Mouse (Mus musculus): ENCODE results near the gene 1700006A11Rik. TPM values are rescaled to one million over a fixed set of nuclear protein-coding genes. Genes with fewer than 3 reads are reported as not detected.
A peak's percentile ranks its signal among the peaks of the same experiment; 100 is the strongest.
"Not testable (repeated sequence)": the region's sequence is repeated elsewhere in the genome, so short reads cannot be mapped to it uniquely, and the experiment has no call there.

The 1700006A11Rik gene
- not detected in 2 replicates for total RNA-seq (2021)
- long read RNA-seq = 0 reads

DNA sequence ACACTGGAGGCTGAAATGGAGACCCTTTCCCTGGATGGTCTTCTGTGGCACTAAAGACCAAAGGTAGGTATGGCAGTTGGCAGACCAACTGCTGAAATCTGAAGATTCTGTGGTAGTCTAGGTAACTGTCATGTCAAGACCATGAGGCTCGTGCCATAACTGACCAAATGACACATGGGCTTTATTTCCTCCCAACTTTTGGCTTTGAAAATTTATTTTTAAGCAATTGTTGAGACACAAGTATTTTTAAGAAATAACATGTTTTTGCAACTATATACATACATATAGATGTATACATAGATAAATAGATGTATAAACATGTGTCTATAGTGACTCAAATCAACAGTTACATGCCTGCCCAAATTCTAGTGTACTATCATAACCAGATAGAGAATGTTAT is at the start of gene 1700006A11Rik:
1700006A11Rik (minus strand) TSS at position 101 of the 400 bp plus-strand sequence.
- DNase-seq = no peak

DNA sequence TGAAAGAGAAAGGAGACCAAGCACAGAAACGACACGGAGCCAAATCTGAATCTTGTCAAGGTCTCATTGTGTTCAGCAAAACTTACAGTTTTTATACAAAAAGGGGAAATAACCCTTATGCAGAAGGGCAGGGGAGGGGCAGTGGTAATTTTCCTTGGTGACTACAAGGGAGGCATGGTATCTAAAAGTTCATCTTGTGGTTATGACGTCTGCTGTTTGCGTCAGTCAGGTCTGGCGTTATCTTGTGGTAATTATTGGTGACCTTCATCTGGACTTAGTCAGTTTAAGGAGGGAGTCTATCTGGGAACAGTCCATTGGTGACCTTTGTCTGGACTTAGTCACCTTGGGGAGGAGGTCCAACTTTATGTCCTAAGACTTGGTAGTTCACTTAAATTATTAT is 48.5 kb upstream of the 1700006A11Rik start:
- peak; percentile 3 for DNase-seq

DNA sequence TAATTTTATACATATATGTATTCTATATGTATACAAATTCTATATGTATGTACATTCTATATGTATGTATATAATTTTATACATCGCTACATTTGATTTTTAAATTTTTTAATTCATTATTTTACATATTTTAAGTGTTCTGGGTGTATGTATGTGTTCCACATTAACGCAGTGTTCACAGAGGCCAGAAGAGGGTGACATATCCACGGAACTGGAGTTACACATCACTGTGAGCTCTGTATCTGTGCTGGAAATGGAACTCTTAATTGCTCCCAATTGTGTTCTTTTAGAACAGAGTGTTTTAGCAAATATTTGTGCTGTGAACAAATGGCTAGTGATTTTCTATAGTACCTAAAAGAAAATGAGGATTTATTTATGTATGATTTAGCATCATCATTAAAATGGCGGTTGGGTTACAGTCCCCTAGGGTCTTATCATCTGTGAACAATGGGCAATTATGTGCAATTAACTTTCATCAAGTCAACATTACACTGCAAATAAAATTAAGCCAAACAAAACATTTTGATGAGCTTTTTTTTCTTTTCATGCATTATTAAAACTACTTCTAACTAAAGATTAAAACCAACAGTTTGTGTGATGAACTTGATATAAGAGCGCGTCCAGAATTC is 40.4 kb upstream of the 1700006A11Rik start:
- DNase-seq = no peak

DNA sequence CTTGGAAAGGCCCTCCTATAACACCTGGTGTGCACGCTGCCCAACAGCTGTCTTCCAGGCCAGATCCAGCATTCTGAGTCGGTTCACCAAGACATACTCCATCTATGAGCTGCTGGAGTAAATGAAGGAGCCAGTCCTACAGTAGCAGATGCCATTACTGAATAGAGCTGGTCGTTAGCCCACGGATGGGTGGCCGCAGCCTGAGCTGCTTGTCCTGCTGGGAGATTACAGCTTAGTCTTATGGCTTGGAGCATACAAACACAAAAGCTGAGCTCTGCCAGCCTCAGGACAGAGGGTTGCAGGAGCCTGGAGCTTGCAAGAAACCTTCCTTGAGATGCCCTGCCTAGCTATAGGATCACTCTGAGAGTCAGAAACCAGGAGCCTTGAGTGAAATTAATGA is 33.6 kb downstream of the 1700006A11Rik start:
- no peak for DNase-seq

DNA sequence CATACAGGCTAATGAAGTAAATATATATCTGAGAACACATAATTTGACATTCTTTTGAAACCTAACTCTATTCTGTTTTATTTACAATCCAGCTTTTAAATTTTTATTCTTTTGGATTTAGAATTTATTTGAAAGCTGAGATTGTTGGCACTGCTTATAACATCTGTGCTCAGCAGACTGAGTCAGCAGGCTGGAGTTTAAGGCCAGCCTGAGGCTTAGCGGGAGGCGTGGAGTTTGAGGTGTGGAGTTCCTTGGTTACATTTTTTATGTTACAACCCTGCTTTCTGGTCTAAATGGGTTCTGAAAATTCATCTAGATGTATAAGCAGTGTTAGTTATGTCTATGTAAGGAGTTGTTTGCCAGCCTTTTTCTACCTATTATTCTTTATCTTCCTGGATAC is 35.7 kb downstream of the 1700006A11Rik start:
- no peak for DNase-seq

DNA sequence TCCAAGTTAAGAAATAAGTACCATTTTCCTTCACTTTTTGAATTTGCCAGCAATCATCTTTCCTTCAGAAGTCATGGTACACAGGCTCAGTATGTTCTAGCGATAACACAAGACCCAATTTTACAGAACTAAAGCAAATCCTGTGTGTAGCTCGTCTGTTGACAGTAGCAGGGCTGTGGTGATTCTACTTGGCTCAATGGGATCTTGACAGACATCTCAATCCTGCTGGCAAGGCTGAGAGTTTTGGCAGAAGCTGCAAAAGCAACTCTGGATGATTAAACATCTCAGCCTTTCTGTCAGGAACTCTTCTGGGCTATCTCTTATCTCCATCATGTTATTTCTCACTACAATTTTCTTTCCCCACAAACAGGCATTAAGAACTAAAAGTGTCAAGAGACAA is 36.2 kb downstream of the 1700006A11Rik start:
- DNase-seq = no peak

DNA sequence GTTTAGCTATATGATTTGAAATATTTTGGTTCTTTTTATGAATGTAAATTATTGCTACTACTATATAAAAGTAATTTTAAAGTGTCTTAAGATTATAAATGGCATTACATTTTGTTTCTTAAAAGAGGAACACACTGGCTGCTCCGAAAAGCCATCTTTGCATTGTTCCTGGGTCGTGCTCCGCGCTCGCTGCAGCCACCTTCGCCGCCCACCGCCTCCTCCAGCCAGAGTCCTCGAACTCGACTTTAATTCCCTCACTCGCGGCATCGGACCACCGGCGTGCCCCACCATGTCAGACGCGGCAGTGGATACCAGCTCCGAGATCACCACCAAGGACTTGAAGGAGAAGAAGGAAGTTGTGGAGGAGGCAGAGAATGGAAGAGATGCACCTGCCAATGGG is 40.5 kb downstream of the 1700006A11Rik start:
- DNase-seq = not testable (repeated sequence)

DNA sequence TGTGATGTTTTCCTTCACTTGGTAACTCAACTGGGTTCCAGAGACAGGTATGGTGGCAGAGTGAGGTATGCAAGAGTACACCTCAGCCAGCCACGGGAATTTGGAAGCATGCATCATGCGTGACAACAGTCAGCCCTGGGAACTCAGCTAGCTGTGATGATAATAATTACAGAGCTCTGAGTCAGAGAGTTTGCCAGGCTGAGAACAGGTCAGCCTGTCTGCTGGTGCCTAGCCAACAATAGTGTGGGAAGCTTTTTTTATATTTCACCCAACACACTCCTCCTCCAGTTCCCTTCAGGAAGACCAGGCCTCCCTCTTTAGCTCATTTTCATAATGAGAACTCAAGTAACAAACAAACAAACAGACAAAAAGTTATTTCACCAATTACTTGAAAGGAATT is 53.8 kb downstream of the 1700006A11Rik start:
- no peak for DNase-seq

DNA sequence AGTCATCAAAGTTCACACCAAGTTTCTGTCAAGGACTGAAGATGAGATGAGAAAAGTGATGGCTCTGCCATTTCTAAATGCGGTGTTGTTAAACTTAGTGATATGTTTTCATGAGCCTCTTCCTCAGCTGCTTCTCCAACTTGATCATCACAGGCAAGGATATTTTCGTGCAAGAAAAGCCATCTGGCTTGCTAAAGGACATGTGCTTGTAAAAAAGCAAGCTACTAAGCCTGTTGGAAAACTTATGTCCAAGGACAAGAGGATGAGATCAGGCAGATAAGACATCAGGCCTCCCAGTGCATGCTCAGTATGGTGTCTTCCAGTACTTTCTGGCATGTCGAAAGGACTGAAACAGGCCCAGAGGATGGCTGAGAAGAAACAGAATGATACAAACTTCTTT is 68.3 kb downstream of the 1700006A11Rik start:
- DNase-seq = no peak

Other genes with a start within 250 kb of the 1700006A11Rik start
- 0.86 and 2.1 TPM in 2 replicates for gene Tram1l1, start 105.2 kb downstream of the 1700006A11Rik start, total RNA-seq (2021)
- not detected in 2 replicates for gene 1700003H04Rik, start 155.1 kb upstream of the 1700006A11Rik start, total RNA-seq (2021)

Measured in adrenal gland, postnatal 25 days (tissue).